Mouse (Mus musculus): ENCODE results near the gene Noct. TPM values are rescaled to one million over a fixed set of nuclear protein-coding genes. Genes with fewer than 3 reads are reported as not detected.

The Noct gene
- total and polyA plus RNA-seq, 3 experiments, result 8.7 to 13.8 (median 12.0) TPM

DNA sequence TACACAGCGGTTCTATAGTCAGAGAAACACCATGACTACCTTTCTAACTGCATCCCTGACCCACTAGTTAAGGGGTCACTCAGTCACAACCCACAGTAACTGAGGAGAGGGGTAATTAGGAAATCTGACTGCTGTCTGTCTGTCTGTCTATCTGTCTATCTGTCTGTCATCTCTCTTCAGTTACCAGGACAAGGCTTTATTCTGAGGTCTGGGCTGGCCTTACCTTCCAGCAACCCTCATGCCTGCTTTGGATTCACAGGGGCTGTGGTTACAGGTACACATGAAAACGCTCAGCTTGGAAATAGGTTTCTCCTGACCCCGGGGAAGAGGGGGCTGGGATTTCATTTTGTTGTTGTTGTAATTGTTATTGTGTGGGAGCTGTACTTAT, 27.5 kb upstream of the Noct start:
- DNase-seq (ENCODE audit: extremely low read depth), result no peak
- dilution Hi-C loops (cut with MboI; ENCODE audit: extremely low pct_ligation_motif_present, extremely low pct_unique_long_range_greater_than_20kb, low sequenced_read_pairs), result no loop called here
- in situ Hi-C loops (cut with MboI; ENCODE audit: low pct_ligation_motif_present, low pct_unique_long_range_greater_than_20kb, low sequenced_read_pairs), result no loop called here
- peaks cover 5 to 43% of the 10 kb centered on the region in 2 experiments for H3K4me1 ChIP-seq (ENCODE audit: control insufficient read depth in 1 of 2, insufficient read depth in 2 of 2)
- peak; percentile 70; the same call in 1 of the 2 replicates for TF ChIP-seq SIN3A (IDR thresholded peaks at IDR 0.05; ENCODE audit: low read length)
- TF ChIP-seq MXI1 (IDR thresholded peaks at IDR 0.05; ENCODE audit: low read depth, low read length), result 0 out of 2 replicates have a peak, but pooled peaks have one; percentile 54
- no peak for TF ChIP-seq ZC3H11A (IDR thresholded peaks at IDR 0.05; ENCODE audit: low read depth, low read length)
- H3K9me3 ChIP-seq (replicated peaks; ENCODE audit: low read length), result peaks cover 6% of the 10 kb centered on the region
- H3K79me2 ChIP-seq (replicated peaks; ENCODE audit: control insufficient read depth, extremely low read depth, insufficient read depth, poor library complexity, severe bottlenecking), result peaks cover 4% of the 10 kb centered on the region
- H3K27me3 ChIP-seq (replicated peaks), result no peaks in the 10 kb centered on the region
- peak overlapping the region; percentile 96 for H3K4me2 ChIP-seq (ENCODE audit: insufficient read depth, low read depth, poor library complexity, severe bottlenecking)
- H3K27ac ChIP-seq (ENCODE audit: insufficient read depth, low read depth), result peak overlapping the region; percentile 89
- peaks cover 11 to 38% of the 10 kb centered on the region in 2 experiments for H3K36me3 ChIP-seq (replicated peaks in 1 of 2; ENCODE audit: control insufficient read depth in 1 of 2, insufficient read depth in 1 of 2, low read length in 1 of 2)
- H3K4me3 ChIP-seq (replicated peaks in 1 of 3; ENCODE audit: low read depth in 2 of 3, low read length in 2 of 3, poor library complexity in 1 of 3), result peak overlapping the region; percentile 57 to 93 (median 78)
- H3K9ac ChIP-seq (ENCODE audit: insufficient read depth, low read depth), result peak overlapping the region; percentile 94

DNA sequence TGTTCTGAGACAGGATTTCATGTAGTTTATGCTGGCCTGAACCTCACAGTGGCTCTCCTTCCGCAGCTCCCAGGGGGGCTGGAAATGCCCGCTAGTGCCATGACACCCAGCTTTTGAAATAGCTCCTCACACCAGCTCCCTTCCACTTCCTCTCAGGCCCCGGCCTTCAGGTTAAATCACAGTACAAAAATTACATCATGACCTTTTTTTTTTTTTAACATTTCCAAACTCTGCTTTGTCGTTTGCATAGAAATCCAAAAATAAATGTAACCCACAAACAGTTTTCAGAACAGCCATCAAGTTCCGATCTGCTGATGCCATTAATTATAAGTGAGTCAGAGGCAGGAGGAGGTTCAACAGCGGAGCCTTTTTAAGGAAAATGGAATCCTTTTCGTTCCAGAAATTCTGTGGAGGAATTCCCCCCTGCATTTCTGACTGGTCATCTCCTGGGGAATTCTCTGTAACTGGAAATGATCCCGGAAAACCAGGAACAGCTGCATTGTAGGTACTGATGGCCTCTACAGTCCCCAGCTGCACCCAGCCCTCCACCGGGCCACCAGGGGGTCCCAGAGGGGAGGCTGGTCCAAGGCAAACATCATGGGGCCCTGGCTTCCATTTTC, 27.0 kb upstream of the Noct start:
- H3K4me1 ChIP-seq (ENCODE audit: control insufficient read depth in 1 of 2, insufficient read depth in 2 of 2), result peaks cover 5 to 46% of the 10 kb centered on the region in 2 experiments
- H3K4me3 ChIP-seq (replicated peaks in 1 of 3; ENCODE audit: low read depth in 2 of 3, low read length in 2 of 3, poor library complexity in 1 of 3), result peak overlapping the region; percentile 57 to 93 (median 78)
- no peaks in the 10 kb centered on the region for H3K27me3 ChIP-seq (replicated peaks)
- H3K79me2 ChIP-seq (replicated peaks; ENCODE audit: control insufficient read depth, extremely low read depth, insufficient read depth, poor library complexity, severe bottlenecking), result peaks cover 4% of the 10 kb centered on the region
- peak; percentile 82 for TF ChIP-seq ETS1 (conservative IDR thresholded peaks at IDR 0.05; ENCODE audit: low read depth, low read length)
- TF ChIP-seq JUN (IDR thresholded peaks at IDR 0.05; ENCODE audit: insufficient read depth, low read depth, low read length), result peak; percentile 50; the same call in 1 of the 2 replicates
- TF ChIP-seq POLR2A (IDR thresholded peaks at IDR 0.05; ENCODE audit: low read depth, low read length), result peak; percentile 58
- TF ChIP-seq BHLHE40 (IDR thresholded peaks at IDR 0.05; ENCODE audit: low read depth, low read length), result peak; percentile 36; the same call in 1 of the 2 replicates
- TF ChIP-seq EP300 (IDR thresholded peaks at IDR 0.05; ENCODE audit: low read length), result peak; percentile 60
- TF ChIP-seq SIN3A (IDR thresholded peaks at IDR 0.05; ENCODE audit: low read length), result peak; percentile 41; the same call in 1 of the 2 replicates
- 0 out of 2 replicates have a peak, but pooled peaks have one; percentile 18 for TF ChIP-seq ELF1 (IDR thresholded peaks at IDR 0.05; ENCODE audit: low read depth, low read length)
- TF ChIP-seq POLR2AphosphoS2 (IDR thresholded peaks at IDR 0.05; ENCODE audit: low read depth, low read length), result no peak
- no peak for TF ChIP-seq KAT2A (IDR thresholded peaks at IDR 0.05; ENCODE audit: insufficient replicate concordance, low read length)
- TF ChIP-seq ZKSCAN1 (IDR thresholded peaks at IDR 0.05; ENCODE audit: borderline replicate concordance, low read depth, low read length), result no peak
- TF ChIP-seq ZNF384 (IDR thresholded peaks at IDR 0.05; ENCODE audit: low read depth, low read length), result peak; percentile 96
- TF ChIP-seq CTCF (conservative IDR thresholded peaks at IDR 0.05 in 1 of 2, IDR thresholded peaks at IDR 0.05 in 1 of 2; ENCODE audit: low read depth in 2 of 2, low read length in 2 of 2), result peak in 1 of 2 experiments; percentile 25; a peak in 2 of 4 replicates
- TF ChIP-seq TCF12 (IDR thresholded peaks at IDR 0.05; ENCODE audit: low read depth, low read length), result peak; percentile 49; the same call in 1 of the 2 replicates
- TF ChIP-seq MAX (IDR thresholded peaks at IDR 0.05; ENCODE audit: low read length), result no peak; the same call in 1 of the 2 replicates
- TF ChIP-seq UBTF (IDR thresholded peaks at IDR 0.05; ENCODE audit: low read depth, low read length), result no peak
- TF ChIP-seq TBP (conservative IDR thresholded peaks at IDR 0.05; ENCODE audit: low read depth, low read length), result 0 out of 2 replicates have a peak, but pooled peaks have one; percentile 40
- TF ChIP-seq RAD21 (IDR thresholded peaks at IDR 0.05; ENCODE audit: low read depth, low read length), result no peak
- no peak for TF ChIP-seq CHD2 (IDR thresholded peaks at IDR 0.05; ENCODE audit: low read length)
- TF ChIP-seq MEF2A (IDR thresholded peaks at IDR 0.05; ENCODE audit: borderline replicate concordance, low read depth, low read length), result peak; percentile 91
- 0 out of 2 replicates have a peak, but pooled peaks have one; percentile 29 for TF ChIP-seq NELFE (IDR thresholded peaks at IDR 0.05; ENCODE audit: low read depth, low read length)
- TF ChIP-seq IRF4 (IDR thresholded peaks at IDR 0.05; ENCODE audit: low read depth, low read length), result no peak; the same call in 1 of the 2 replicates
- H3K4me2 ChIP-seq (ENCODE audit: insufficient read depth, low read depth, poor library complexity, severe bottlenecking), result peak overlapping the region; percentile 96
- H3K27ac ChIP-seq (ENCODE audit: insufficient read depth, low read depth), result peak overlapping the region; percentile 89
- peaks cover 6% of the 10 kb centered on the region for H3K9me3 ChIP-seq (replicated peaks; ENCODE audit: low read length)
- dilution Hi-C loops (cut with MboI; ENCODE audit: extremely low pct_ligation_motif_present, extremely low pct_unique_long_range_greater_than_20kb, low sequenced_read_pairs), result no loop called here
- peaks cover 11 to 43% of the 10 kb centered on the region in 2 experiments for H3K36me3 ChIP-seq (replicated peaks in 1 of 2; ENCODE audit: control insufficient read depth in 1 of 2, insufficient read depth in 1 of 2, low read length in 1 of 2)
- in situ Hi-C loops (cut with MboI; ENCODE audit: low pct_ligation_motif_present, low pct_unique_long_range_greater_than_20kb, low sequenced_read_pairs), result no loop called here
- peak; percentile 76 for DNase-seq (ENCODE audit: extremely low read depth)
- H3K9ac ChIP-seq (ENCODE audit: insufficient read depth, low read depth), result peak overlapping the region; percentile 94

Data from CH12.LX (cell line).